Mouse (Mus musculus) thymus, adult 2 months (tissue): Measurements from ENCODE around the gene Gm4894.

Source experiments
- CTCF ChIP-seq: fragments of 200-500 bp; IDR thresholded peaks from 2 replicates; pipeline ENCODE4 v1.5.1; 2012; ENCODE audit warnings: mild to moderate bottlenecking, control low read depth, low read length, moderate library complexity, borderline replicate concordance; ENCODE audit not compliant: control insufficient read depth, poor library complexity, insufficient read depth; ENCODE audit errors: extremely low read depth
- POLR2A ChIP-seq: fragments of 200-500 bp; IDR thresholded peaks from 2 replicates; pipeline ENCODE4 v1.6.1; 2012; ENCODE audit warnings: mild to moderate bottlenecking, low read length, control low read depth, moderate library complexity; ENCODE audit not compliant: control insufficient read depth, poor library complexity, insufficient read depth; ENCODE audit errors: extremely low read depth

GRCm38 (mm10) chr9:49211493-49211892 lies 38.8 kb upstream of the Gm4894 start:
- TF ChIP-seq CTCF (no peak), POLR2A (no peak)
